Mouse (Mus musculus) ES-Bruce4 (cell line): Measurements from ENCODE around the gene Eif4g1.

Source experiments
- CTCF ChIP-seq: IDR thresholded peaks from one replicate; pipeline ENCODE4 v1.8.1; 2011; ENCODE audit warnings: low read depth, low read length
- EP300 ChIP-seq: IDR thresholded peaks from 2 replicates; pipeline ENCODE4 v1.6.1; 2011; ENCODE audit warnings: low read depth, low read length; ENCODE audit not compliant: insufficient read depth
- POLR2A ChIP-seq: IDR thresholded peaks from one replicate; pipeline ENCODE4 v1.8.1; 2011; ENCODE audit warnings: low read length; ENCODE audit not compliant: insufficient read depth

DNA sequence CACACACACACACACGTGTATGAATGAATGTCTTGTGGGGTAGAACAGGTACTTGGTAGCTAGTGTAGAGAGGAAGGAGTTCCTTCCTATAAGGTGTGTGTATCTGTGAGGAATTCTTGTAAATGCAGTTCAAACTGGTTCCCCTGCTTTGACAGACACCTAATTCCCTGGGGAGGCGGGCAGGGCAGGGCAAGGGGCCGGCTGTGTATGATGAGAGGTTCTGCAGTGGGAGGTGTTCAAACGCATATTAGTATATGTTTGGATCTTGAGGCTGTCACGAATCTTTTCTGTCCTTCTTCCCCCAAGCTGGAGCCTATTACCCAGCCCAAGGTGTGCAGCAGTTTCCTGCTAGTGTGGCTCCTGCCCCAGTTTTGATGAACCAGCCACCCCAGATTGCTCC, 9.3 kb downstream of the Eif4g1 start:
- TF ChIP-seq POLR2A: no peak
- no peak for TF ChIP-seq CTCF
- no peak for TF ChIP-seq EP300
